Mouse (Mus musculus): Measurements from ENCODE around the gene Stx6.

GRCm38 (mm10) chr1:155212936-155213774 lies 54.6 kb downstream of the Stx6 start:
- TF ChIP-seq CTCF (IDR thresholded peaks at IDR 0.05; ENCODE audit: low read depth), result no peak
- no peak for TF ChIP-seq EP300 (IDR thresholded peaks at IDR 0.05; ENCODE audit: low read depth)

Measured in liver, postnatal 0 days (tissue).